Mouse (Mus musculus): ENCODE data around the gene Nit1.
"Not testable (repeated sequence)": the region's sequence is repeated elsewhere in the genome, so short reads cannot be mapped to it uniquely, and the experiment has no call there.

Gene Nit1

DNA sequence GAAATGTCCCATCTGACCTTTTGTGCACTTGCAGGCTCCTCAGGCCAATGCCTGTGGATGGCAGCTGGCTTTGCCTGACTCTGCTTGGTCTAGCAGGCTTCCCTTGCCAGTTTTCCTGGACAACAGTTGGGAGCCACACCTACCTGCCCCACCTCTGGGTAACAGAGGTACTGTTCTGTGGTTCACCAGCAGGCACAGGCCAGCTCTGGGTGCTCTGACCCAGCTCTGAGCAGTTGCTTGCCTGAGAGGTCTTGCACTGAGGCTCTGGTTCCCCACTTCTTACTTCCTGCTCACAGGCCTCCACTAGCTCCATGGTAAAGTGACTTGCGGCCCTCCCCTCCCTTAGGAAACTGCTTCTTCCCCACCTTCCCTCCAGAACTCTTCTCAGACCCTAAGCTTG lies 23.4 kb downstream of the Nit1 start:
- Histone ChIP-seq H3K9me3 (ENCODE audit: low read length) (no peaks in the 10 kb centered on the region), H3K36me3 (ENCODE audit: insufficient read depth, low read length) (peaks cover 17% of the 10 kb centered on the region), H3K27me3 (ENCODE audit: insufficient read depth, low read length) (no peaks in the 10 kb centered on the region), H3K4me3 (replicated peaks; ENCODE audit: low read length) (0 out of 2 replicates have a peak overlapping the region, but pooled peaks have one; percentile 35), H3K4me1 (replicated peaks; ENCODE audit: low read depth, low read length) (peaks cover 71% of the 10 kb centered on the region)
- TF ChIP-seq POU5F1 (IDR thresholded peaks at IDR 0.05; ENCODE audit: borderline replicate concordance, low read length) (no peak), CTCF (conservative IDR thresholded peaks at IDR 0.05; ENCODE audit: low read length) (no peak), NANOG (IDR thresholded peaks at IDR 0.05; ENCODE audit: borderline replicate concordance, low read length) (no peak)

DNA sequence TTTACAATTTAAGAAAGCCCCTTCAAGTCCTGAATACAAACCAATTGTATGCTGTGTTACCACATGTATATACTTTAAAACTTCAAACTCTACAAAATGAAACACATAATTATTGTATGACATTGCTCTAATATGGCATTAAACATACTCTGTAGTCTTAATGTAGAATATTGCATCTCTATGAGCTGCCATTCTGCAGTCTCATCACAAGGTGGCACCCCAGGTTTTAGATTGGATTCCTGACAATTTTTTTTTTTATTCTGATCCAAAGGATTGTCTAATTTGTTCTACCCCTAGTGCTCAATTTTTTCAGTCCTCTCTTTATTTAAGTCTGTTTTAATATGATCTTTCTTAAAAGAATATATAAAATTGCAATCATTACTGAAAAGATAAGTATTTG lies 24.0 kb downstream of the Nit1 start:
- Histone ChIP-seq H3K9me3 (ENCODE audit: low read length) (no peaks in the 10 kb centered on the region), H3K36me3 (ENCODE audit: insufficient read depth, low read length) (peaks cover 15% of the 10 kb centered on the region), H3K27me3 (ENCODE audit: insufficient read depth, low read length) (no peaks in the 10 kb centered on the region), H3K4me1 (replicated peaks; ENCODE audit: low read depth, low read length) (peaks cover 71% of the 10 kb centered on the region), H3K4me3 (replicated peaks; ENCODE audit: low read length) (no peak overlapping the region)
- TF ChIP-seq POU5F1 (IDR thresholded peaks at IDR 0.05; ENCODE audit: borderline replicate concordance, low read length), result no peak
- peak; percentile 55 for TF ChIP-seq CTCF (conservative IDR thresholded peaks at IDR 0.05; ENCODE audit: low read length)

DNA sequence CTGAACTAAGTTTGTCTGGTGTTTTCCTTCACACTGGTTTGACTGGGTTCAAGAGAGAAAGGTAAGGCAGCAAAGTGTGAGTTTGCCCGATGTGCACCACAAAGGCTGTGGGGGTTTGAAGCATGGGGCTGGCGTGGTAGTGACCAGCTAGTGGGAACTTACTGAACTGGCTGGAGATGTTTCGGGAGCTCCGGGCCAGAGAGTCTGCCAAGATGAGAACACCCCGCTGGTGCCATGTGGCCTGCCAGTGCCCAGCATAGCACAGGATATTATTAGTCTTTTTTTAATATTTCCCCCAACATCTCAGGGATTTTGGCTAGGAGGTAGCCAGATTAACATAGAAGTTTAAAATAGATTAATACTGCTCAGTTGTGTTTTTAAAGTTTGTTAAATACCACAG lies 25.3 kb downstream of the Nit1 start:
- no peaks in the 10 kb centered on the region for H3K27me3 ChIP-seq (ENCODE audit: insufficient read depth, low read length)
- peaks cover 59% of the 10 kb centered on the region for H3K4me1 ChIP-seq (replicated peaks; ENCODE audit: low read depth, low read length)
- TF ChIP-seq CTCF (conservative IDR thresholded peaks at IDR 0.05; ENCODE audit: low read length) (no peak), POU5F1 (IDR thresholded peaks at IDR 0.05; ENCODE audit: borderline replicate concordance, low read length) (no peak), NANOG (IDR thresholded peaks at IDR 0.05; ENCODE audit: borderline replicate concordance, low read length) (no peak)
- peaks cover 3% of the 10 kb centered on the region for H3K36me3 ChIP-seq (ENCODE audit: insufficient read depth, low read length)
- peak overlapping the region; percentile 87 for H3K4me3 ChIP-seq (replicated peaks; ENCODE audit: low read length)
- no peaks in the 10 kb centered on the region for H3K9me3 ChIP-seq (ENCODE audit: low read length)

DNA sequence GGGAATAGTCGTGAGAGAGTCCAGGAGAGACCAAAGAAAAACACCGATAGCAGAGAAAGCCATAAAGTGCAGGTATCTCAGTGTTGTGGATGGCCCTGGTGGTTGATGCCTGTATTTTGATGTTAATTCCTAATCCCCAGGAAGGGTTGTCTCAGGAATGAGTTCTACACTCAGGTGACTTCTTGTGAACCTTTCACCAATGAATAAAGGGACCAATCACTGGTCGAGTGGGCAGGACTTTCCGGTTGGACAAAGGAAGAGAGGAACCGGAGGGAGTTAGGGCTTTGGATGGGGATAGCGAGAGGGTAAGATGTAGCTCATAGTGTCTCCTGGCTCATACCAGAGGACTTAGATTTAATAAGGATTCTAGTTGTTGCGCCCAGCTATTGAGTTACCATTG lies 25.7 kb downstream of the Nit1 start:
- Histone ChIP-seq H3K36me3 (ENCODE audit: insufficient read depth, low read length) (no peaks in the 10 kb centered on the region), H3K4me1 (replicated peaks; ENCODE audit: low read depth, low read length) (peaks cover 55% of the 10 kb centered on the region)

DNA sequence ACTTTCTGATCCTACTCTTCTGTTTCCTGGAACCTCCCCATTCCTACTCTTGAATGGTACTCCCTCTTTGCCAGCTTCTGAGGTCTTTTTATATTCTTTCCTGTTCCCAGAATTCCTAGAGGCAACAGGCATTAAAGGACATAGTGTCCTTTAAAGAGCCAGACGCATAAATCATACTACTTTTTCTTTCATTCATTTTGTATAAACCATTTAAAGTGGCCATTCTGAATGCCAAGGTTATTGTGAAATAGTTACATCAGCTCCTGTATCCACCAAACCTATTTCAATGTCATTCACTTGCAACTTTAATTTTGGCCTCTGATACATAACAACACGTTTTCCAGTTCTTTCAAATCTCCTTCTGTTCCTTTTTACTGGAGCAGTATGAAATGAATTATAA lies 36.1 kb downstream of the Nit1 start:
- TF ChIP-seq CTCF (conservative IDR thresholded peaks at IDR 0.05; ENCODE audit: low read length), result no peak
- no peak for TF ChIP-seq POU5F1 (IDR thresholded peaks at IDR 0.05; ENCODE audit: borderline replicate concordance, low read length)
- TF ChIP-seq NANOG (IDR thresholded peaks at IDR 0.05; ENCODE audit: borderline replicate concordance, low read length), result no peak
- H3K4me3 ChIP-seq (replicated peaks; ENCODE audit: low read length), result no peak overlapping the region
- no peaks in the 10 kb centered on the region for H3K27me3 ChIP-seq (ENCODE audit: insufficient read depth, low read length)
- peaks cover 7% of the 10 kb centered on the region; the same call in 1 of the 2 replicates for H3K4me1 ChIP-seq (replicated peaks; ENCODE audit: low read depth, low read length)
- no peaks in the 10 kb centered on the region for H3K9me3 ChIP-seq (ENCODE audit: low read length)
- no peaks in the 10 kb centered on the region for H3K36me3 ChIP-seq (ENCODE audit: insufficient read depth, low read length)

More for the DNA sequence above, 25.7 kb downstream of the Nit1 start:
- peak overlapping the region; percentile 87 for H3K4me3 ChIP-seq (replicated peaks; ENCODE audit: low read length)
- no peaks in the 10 kb centered on the region for H3K27me3 ChIP-seq (ENCODE audit: insufficient read depth, low read length)
- no peaks in the 10 kb centered on the region for H3K9me3 ChIP-seq (ENCODE audit: low read length)
- TF ChIP-seq NANOG (IDR thresholded peaks at IDR 0.05; ENCODE audit: borderline replicate concordance, low read length) (peak; percentile 81), CTCF (conservative IDR thresholded peaks at IDR 0.05; ENCODE audit: low read length) (no peak)

- H3K4me1 ChIP-seq (replicated peaks; ENCODE audit: low read depth, low read length); H3K36me3 ChIP-seq (ENCODE audit: insufficient read depth, low read length); H3K27me3 ChIP-seq (ENCODE audit: insufficient read depth, low read length); H3K9me3 ChIP-seq (ENCODE audit: low read length); H3K4me3 ChIP-seq (replicated peaks; ENCODE audit: low read length): not testable (repeated sequence)
Observed at GRCm38 (mm10) chr1:171306157-171306556, 39.3 kb downstream of the Nit1 start.

GRCm38 (mm10) chr1:171298226-171298625 lies 47.2 kb downstream of the Nit1 start:
- no peaks in the 10 kb centered on the region for H3K27me3 ChIP-seq (ENCODE audit: insufficient read depth, low read length)
- no peak overlapping the region for H3K4me3 ChIP-seq (replicated peaks; ENCODE audit: low read length)
- H3K36me3 ChIP-seq (ENCODE audit: insufficient read depth, low read length), result no peaks in the 10 kb centered on the region
- TF ChIP-seq NANOG (IDR thresholded peaks at IDR 0.05; ENCODE audit: borderline replicate concordance, low read length) (no peak), CTCF (conservative IDR thresholded peaks at IDR 0.05; ENCODE audit: low read length) (no peak), POU5F1 (IDR thresholded peaks at IDR 0.05; ENCODE audit: borderline replicate concordance, low read length) (no peak)
- peaks cover 22% of the 10 kb centered on the region for H3K4me1 ChIP-seq (replicated peaks; ENCODE audit: low read depth, low read length)
- no peaks in the 10 kb centered on the region for H3K9me3 ChIP-seq (ENCODE audit: low read length)

- no peaks in the 10 kb centered on the region for H3K9me3 ChIP-seq (ENCODE audit: low read length)
- H3K27me3 ChIP-seq (ENCODE audit: insufficient read depth, low read length), result no peaks in the 10 kb centered on the region
- no peak for TF ChIP-seq CTCF (conservative IDR thresholded peaks at IDR 0.05; ENCODE audit: low read length)
- TF ChIP-seq POU5F1 (IDR thresholded peaks at IDR 0.05; ENCODE audit: borderline replicate concordance, low read length), result no peak
- no peak for TF ChIP-seq NANOG (IDR thresholded peaks at IDR 0.05; ENCODE audit: borderline replicate concordance, low read length)
- peak overlapping the region; percentile 94 for H3K4me3 ChIP-seq (replicated peaks; ENCODE audit: low read length)
- peaks cover 41% of the 10 kb centered on the region for H3K4me1 ChIP-seq (replicated peaks; ENCODE audit: low read depth, low read length)
- H3K36me3 ChIP-seq (ENCODE audit: insufficient read depth, low read length), result peaks cover under 1% of the 10 kb centered on the region
Observed at GRCm38 (mm10) chr1:171295063-171295402, 50.4 kb downstream of the Nit1 start.

GRCm38 (mm10) chr1:171294298-171295062 lies 51.0 kb downstream of the Nit1 start, which contains the start of gene Ufc1:
TSS of gene Ufc1 (minus strand) at chr1:171295024.
- Histone ChIP-seq H3K4me1 (replicated peaks; ENCODE audit: low read depth, low read length) (peaks cover 46% of the 10 kb centered on the region), H3K4me3 (replicated peaks; ENCODE audit: low read length) (peak within 1 kb of the TSS; percentile 94)
- no peak for TF ChIP-seq POU5F1 (IDR thresholded peaks at IDR 0.05; ENCODE audit: borderline replicate concordance, low read length)
- no peak for TF ChIP-seq CTCF (conservative IDR thresholded peaks at IDR 0.05; ENCODE audit: low read length)
- TF ChIP-seq NANOG (IDR thresholded peaks at IDR 0.05; ENCODE audit: borderline replicate concordance, low read length), result no peak

More at GRCm38 (mm10) chr1:171294298-171295062, 51.0 kb downstream of the Nit1 start, which contains the start of gene Ufc1:
- Histone ChIP-seq H3K9me3 (ENCODE audit: low read length) (no peaks in the 10 kb centered on the region), H3K36me3 (ENCODE audit: insufficient read depth, low read length) (peaks cover 6% of the 10 kb centered on the region), H3K27me3 (ENCODE audit: insufficient read depth, low read length) (no peaks in the 10 kb centered on the region)

Measured in E14TG2a.4 (cell line).